Mouse (Mus musculus) right cerebral cortex, adult 2 months (tissue): ENCODE measurements around the gene Catsper3.

ENCODE experiments used
- DNase-seq, 2 experiments: peaks; one replicate each; pipeline ENCODE4 v3.0.0; 2021 to 2022; ENCODE audit warnings: low spot score in 2 of 2

Gene Catsper3

GRCm38 (mm10) chr13:55852205-55852604, 67.8 kb downstream of the Catsper3 start:
- no peak for DNase-seq

DNA sequence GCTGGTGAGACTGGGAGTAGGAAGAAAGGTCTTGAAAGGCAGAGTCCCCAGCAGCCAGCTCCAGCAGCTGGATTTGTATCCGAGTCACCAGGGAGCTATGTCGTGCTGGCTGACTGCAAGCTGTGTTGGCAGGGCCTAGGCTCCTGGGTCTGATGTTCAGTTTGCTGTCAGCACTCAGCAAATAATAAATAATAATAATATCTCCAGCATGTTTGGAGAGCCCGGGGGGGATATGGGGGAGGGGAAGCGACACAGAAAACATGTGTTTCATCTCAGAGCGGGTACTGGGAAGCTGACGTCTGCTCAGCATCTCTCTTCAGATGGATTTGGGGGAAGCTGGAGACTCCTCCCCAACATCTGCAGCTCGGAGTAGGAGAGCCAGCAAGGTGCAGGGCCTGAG, 71.4 kb downstream of the Catsper3 start:
- DNase-seq, result no peak

- DNase-seq, result no peak
These were observed 74.1 kb downstream of the Catsper3 start for GRCm38 (mm10) chr13:55858463-55858862.
